Mouse (Mus musculus) embryonic facial prominence, embryonic 11.5 days (tissue): ENCODE results near the gene Plpp7. TPM values are rescaled to one million over a fixed set of nuclear protein-coding genes. Genes with fewer than 3 reads are reported as not detected.

ENCODE experiments used
- ATAC-seq: fragments of 200-750 bp; cut with Nextera tagmentation; replicated peaks from 2 replicates; pipeline ENCODE4 v1.8.0; 2017; ENCODE audit warnings: low read depth; ENCODE audit not compliant: insufficient number of reproducible peaks, low FRiP score, low TSS enrichment
- DNase-seq: peaks from one replicate; pipeline ENCODE4 v3.0.0-alpha.2; 2015; ENCODE audit warnings: low spot score
- H3K27ac ChIP-seq: fragments of 300-500 bp; sonication (generic); replicated peaks from 2 replicates; pipeline ENCODE4 v1.5.1; 2014; ENCODE audit warnings: mild to moderate bottlenecking, low read depth, low read length, control low read depth
- H3K27me3 ChIP-seq: fragments of 300-500 bp; sonication (generic); 2 replicates; pipeline ENCODE4 v1.6.1; 2014; ENCODE audit warnings: mild to moderate bottlenecking, low read length, moderate library complexity, mixed read lengths; ENCODE audit not compliant: control insufficient read depth, insufficient read depth
- H3K36me3 ChIP-seq: fragments of 300-500 bp; sonication (generic); replicated peaks from 2 replicates; pipeline ENCODE4 v1.6.1; 2014; ENCODE audit warnings: low read depth, mild to moderate bottlenecking, low read length, moderate library complexity, mixed read lengths; ENCODE audit not compliant: control insufficient read depth, insufficient read depth
- H3K4me1 ChIP-seq: fragments of 300-500 bp; sonication (generic); 2 replicates; pipeline ENCODE4 v1.6.1; 2014; ENCODE audit warnings: low read length, mixed read lengths; ENCODE audit not compliant: control insufficient read depth, insufficient read depth
- H3K4me2 ChIP-seq: fragments of 300-500 bp; sonication (generic); 2 replicates; pipeline ENCODE4 v1.6.1; 2014; ENCODE audit warnings: low read depth, mild to moderate bottlenecking, control low read depth, low read length, moderate library complexity
- H3K4me3 ChIP-seq: fragments of 300-500 bp; sonication (generic); 2 replicates; pipeline ENCODE4 v1.5.1; 2014; ENCODE audit warnings: low read depth, low read length, control low read depth
- H3K9ac ChIP-seq: fragments of 300-500 bp; sonication (generic); replicated peaks from 2 replicates; pipeline ENCODE4 v1.6.1; 2014; ENCODE audit warnings: mild to moderate bottlenecking, control low read depth, low read length
- H3K9me3 ChIP-seq: fragments of 300-500 bp; sonication (generic); replicated peaks from 2 replicates; pipeline ENCODE4 v1.6.1; 2016; ENCODE audit warnings: mild to moderate bottlenecking, low read length, inconsistent platforms, mixed read lengths; ENCODE audit not compliant: control insufficient read depth
- WGBS: fragments of 180-500 bp; shearing (Covaris S2); extraction: QIAGEN DNeasy Blood & Tissue Kit; methylation state at CpG from one replicate; pipeline ENCODE4 v1.1.7; 2014; 5-methylcytosine and 5-hydroxymethylcytosine counted together
- polyA plus RNA-seq: library from polyadenylated mRNA; unstranded; fragments of >200 nt; fragmentation: Nextera tagmentation; extraction: Ambion mirVana; gene quantifications from 2 replicates; pipeline ENCODE4 v1.2.1, GENCODE M21; 2014

The Plpp7 gene
- polyA plus RNA-seq, 1 experiment from 2014 or later, result 3.5 TPM

- Histone ChIP-seq H3K27ac (no peak overlapping the region), H3K9me3 (no peaks in the 10 kb centered on the region), H3K9ac (no peak overlapping the region), H3K4me3 (no peak overlapping the region), H3K4me1 (no peaks in the 10 kb centered on the region), H3K27me3 (no peaks in the 10 kb centered on the region), H3K36me3 (no peaks in the 10 kb centered on the region), H3K4me2 (no peak overlapping the region)
- 57% methylated on average over 11 of the region's 11 CpGs for WGBS
- no peak for DNase-seq
- ATAC-seq, result no peak
Measured at GRCm38 (mm10) chr2:32129383-32130074, 34.2 kb downstream of the Plpp7 start.

DNA sequence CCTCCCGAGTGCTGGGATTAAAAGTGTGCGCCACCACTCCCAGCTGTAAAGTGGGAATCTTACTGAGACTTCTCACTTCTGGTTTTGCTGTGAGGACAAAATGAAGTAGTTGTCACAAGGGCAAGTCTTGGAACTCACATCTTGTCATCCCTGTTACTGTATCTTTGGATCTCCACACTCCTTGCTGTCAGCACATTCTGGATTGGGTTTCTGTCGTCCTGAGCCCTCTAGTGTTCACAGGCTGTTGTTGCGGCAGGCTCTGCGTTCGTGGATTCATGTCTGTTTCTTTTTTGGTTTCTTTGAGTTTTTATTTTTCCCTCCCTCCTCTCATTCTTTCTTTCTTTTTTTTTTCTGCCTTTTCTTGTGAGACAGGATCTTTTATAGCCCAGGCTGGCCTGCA lies 35.1 kb downstream of the Plpp7 start:
- peak overlapping the region; percentile 9; the same call in 1 of the 2 replicates for H3K9ac ChIP-seq
- H3K27ac ChIP-seq, result no peak overlapping the region
- 31% methylated on average over 6 of the region's 6 CpGs for WGBS
- no peaks in the 10 kb centered on the region for H3K4me1 ChIP-seq
- ATAC-seq (no peak), DNase-seq (peak; percentile 75)
- H3K36me3 ChIP-seq, result no peaks in the 10 kb centered on the region
- H3K4me3 ChIP-seq, result no peak overlapping the region
- no peaks in the 10 kb centered on the region for H3K9me3 ChIP-seq
- no peak overlapping the region for H3K4me2 ChIP-seq
- no peaks in the 10 kb centered on the region for H3K27me3 ChIP-seq

GRCm38 (mm10) chr2:32131205-32131834 lies 36.0 kb downstream of the Plpp7 start:
- no peak overlapping the region for H3K27ac ChIP-seq
- H3K9ac ChIP-seq, result no peak overlapping the region
- no peak overlapping the region for H3K4me3 ChIP-seq
- H3K9me3 ChIP-seq, result no peaks in the 10 kb centered on the region
- H3K36me3 ChIP-seq, result no peaks in the 10 kb centered on the region
- DNase-seq (no peak), ATAC-seq (no peak)
- H3K27me3 ChIP-seq, result no peaks in the 10 kb centered on the region
- H3K4me2 ChIP-seq, result no peak overlapping the region
- 82% methylated on average over 9 of the region's 9 CpGs for WGBS
- no peaks in the 10 kb centered on the region for H3K4me1 ChIP-seq

- Histone ChIP-seq H3K4me3 (no peak overlapping the region), H3K27ac (no peak overlapping the region), H3K27me3 (no peaks in the 10 kb centered on the region), H3K4me1 (no peaks in the 10 kb centered on the region), H3K4me2 (no peak overlapping the region), H3K36me3 (no peaks in the 10 kb centered on the region), H3K9ac (no peak overlapping the region), H3K9me3 (no peaks in the 10 kb centered on the region)
- WGBS, result 59% methylated on average over 6 of the region's 6 CpGs
- DNase-seq, result no peak
- ATAC-seq, result no peak
Measured at GRCm38 (mm10) chr2:32131866-32132566, 36.7 kb downstream of the Plpp7 start.

DNA sequence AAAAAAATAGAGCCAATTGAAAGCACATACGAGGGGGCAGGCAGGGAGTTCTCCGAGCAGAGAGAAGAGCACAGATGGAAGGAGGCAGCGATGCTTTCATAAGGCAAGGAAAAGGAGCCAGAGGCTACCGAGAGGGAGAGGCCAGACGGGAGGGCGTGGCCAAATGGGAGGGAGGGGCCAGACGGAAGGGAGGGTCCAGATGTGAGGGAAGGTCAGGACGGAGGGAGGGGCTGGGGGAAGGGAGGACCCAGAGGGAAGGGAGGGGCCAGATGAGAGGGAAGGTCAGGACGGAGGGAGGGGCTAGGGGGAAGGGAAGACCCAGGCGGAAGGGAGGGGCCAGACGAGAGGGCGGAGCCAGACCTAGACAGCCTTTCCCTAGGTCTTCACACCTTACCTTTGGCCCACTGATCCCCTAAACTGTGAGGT lies 37.3 kb downstream of the Plpp7 start:
- Histone ChIP-seq H3K4me1 (no peaks in the 10 kb centered on the region), H3K36me3 (no peaks in the 10 kb centered on the region), H3K9ac (no peak overlapping the region), H3K27me3 (no peaks in the 10 kb centered on the region), H3K27ac (no peak overlapping the region), H3K4me2 (no peak overlapping the region), H3K4me3 (no peak overlapping the region), H3K9me3 (no peaks in the 10 kb centered on the region)
- WGBS, result 5% methylated on average over 12 of the region's 12 CpGs
- ATAC-seq, result 0 out of 2 replicates have a peak, but pooled peaks have one; percentile 12
- DNase-seq, result peak; percentile 69

GRCm38 (mm10) chr2:32134039-32134438 lies 38.7 kb downstream of the Plpp7 start:
- ATAC-seq (no peak), DNase-seq (peak; percentile 92)
- Histone ChIP-seq H3K36me3 (no peaks in the 10 kb centered on the region), H3K4me1 (no peaks in the 10 kb centered on the region), H3K9me3 (no peaks in the 10 kb centered on the region), H3K27me3 (no peaks in the 10 kb centered on the region), H3K4me2 (no peak overlapping the region), H3K27ac (no peak overlapping the region), H3K9ac (peak overlapping the region; percentile 25; the same call in 1 of the 2 replicates), H3K4me3 (no peak overlapping the region)
- 6% methylated on average over 2 of the region's 2 CpGs for WGBS

DNA sequence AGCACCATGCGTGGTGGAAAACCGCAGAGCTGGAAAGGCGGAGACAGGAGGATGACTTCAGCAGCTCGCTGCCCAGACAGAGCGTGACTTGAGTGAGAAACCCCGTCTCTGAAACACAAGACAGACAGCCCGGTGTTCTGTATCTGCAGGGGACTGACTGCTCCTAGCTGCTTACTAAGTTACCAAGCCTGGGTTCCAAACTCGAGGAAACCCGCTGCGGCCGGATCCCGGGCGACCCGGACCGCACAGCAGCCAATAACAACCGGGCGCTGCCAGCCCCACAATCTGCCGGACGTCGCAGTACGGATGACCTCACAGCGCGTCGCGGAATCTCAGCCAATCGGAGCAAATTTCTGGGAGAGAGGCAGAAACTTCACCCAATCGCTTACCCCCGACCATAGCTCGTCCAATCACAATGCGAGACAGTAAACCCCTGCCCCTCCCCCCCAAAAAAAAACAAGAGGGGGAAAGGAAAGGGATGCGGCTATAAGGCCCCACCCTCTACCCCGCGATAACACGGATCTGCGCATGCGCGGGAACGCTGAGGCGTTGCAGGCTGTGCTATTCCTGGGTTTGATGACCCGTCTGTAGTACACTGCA lies 42.4 kb downstream of the Plpp7 start:
- H3K9ac ChIP-seq, result peak overlapping the region; percentile 78
- H3K27me3 ChIP-seq, result no peaks in the 10 kb centered on the region
- H3K9me3 ChIP-seq, result no peaks in the 10 kb centered on the region
- DNase-seq (peak; percentile 99), ATAC-seq (peak; percentile 90)
- peak overlapping the region; percentile 70 for H3K27ac ChIP-seq
- no peaks in the 10 kb centered on the region for H3K36me3 ChIP-seq
- H3K4me3 ChIP-seq, result peak overlapping the region; percentile 65
- peak overlapping the region; percentile 85 for H3K4me2 ChIP-seq
- WGBS, result under 1% methylated on average over 40 of the region's 40 CpGs
- H3K4me1 ChIP-seq, result no peaks in the 10 kb centered on the region
